Mouse (Mus musculus): ENCODE measurements around the gene Ryr1. TPM values are rescaled to one million over a fixed set of nuclear protein-coding genes. Genes with fewer than 3 reads are reported as not detected.

Ryr1 gene
- polyA plus RNA-seq, 1 experiment from 2014 or later, result 8.5 TPM

DNA sequence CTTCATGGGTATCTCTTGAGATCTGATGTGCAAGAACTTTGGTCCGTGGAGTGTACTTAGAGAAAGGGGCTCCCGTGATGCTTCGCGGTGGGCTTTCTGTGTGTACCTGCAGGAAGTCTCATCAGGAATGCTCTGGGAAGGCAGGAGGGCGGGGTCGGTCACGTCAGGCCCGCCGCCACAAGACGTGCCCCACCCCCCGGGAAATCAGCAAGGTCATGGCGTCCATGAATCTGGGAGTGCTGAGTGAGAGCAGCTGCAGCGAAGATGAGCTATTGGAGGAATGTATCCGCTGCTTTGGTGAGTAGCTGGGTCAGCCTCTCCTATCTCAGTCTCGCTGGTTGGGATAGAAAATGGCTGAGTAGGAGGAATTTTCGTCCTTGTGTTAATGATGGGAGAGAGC is 12.4 kb upstream of the Ryr1 start:
- Histone ChIP-seq H3K4me3 (replicated peaks) (no peak overlapping the region), H3K9ac (replicated peaks) (no peak overlapping the region), H3K36me3 (no peaks in the 10 kb centered on the region), H3K4me1 (replicated peaks) (peaks cover 12% of the 10 kb centered on the region), H3K9me3 (no peaks in the 10 kb centered on the region), H3K27ac (no peak overlapping the region), H3K4me2 (replicated peaks) (no peak overlapping the region), H3K27me3 (peaks cover 20% of the 10 kb centered on the region)
- WGBS, result 46% methylated on average over 16 of the region's 16 CpGs
- ATAC-seq, result no peak

DNA sequence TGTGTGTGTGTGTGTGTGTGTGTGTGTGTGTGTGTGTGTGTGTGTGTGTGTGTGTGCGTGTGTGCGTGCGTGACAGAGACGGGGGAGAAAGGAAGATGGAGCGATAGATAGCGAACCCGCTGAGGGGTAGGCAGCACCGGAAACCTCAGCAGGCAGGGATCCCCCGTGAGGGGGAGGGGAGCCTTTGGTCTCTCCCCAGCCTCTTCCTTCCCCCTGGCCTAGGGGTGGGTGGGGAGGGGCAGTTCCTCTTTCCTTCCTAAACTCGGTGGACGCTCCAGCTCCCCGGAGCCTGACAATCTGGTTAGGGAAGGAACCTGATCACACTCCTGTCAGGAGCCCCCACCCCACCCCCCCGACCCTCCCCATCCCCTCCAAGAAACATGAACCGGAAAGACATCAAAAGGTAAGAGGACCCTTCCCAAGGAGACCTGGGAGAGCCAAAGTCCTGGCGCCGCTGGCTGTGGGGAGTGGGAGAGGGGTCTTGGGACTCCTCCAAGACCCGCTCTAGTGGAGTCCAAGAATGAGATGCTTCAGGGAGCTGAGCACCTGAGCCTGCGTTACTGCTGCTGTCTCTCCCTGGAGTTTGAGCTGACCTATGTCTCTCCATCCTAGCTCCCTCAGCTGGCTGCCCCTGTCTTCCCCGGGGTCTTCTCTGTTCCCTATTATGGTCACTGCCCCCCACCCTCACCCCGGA is 9.9 kb upstream of the Ryr1 start, which contains the start of gene Rasgrp4:
TSS of gene Rasgrp4 (plus strand) at position 159 of the 694 bp plus-strand sequence.
- peak; percentile 50 for ATAC-seq
- H3K9ac ChIP-seq (replicated peaks), result peak within 1 kb of the TSS; percentile 19; the same call in 1 of the 2 replicates
- 3% methylated on average over 14 of the region's 20 CpGs for WGBS

DNA sequence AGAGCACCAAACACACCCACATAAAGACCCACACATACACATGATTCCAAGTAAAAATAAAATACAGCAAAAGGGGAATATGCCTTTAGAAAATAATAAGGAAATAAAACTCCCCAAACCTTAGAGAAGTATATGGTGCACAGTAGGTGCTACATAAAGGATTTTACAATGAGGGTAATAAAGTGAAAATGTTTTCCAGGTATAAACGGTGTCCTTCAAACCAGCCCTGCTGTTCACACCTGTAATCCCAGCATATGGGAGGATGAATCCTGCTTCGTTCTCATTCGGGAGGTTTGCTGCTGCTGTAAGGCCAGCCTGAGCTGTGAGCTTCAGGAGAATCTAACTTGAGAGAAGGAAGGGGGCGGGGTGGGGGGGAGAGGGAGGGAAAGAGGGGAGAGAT is 9.3 kb upstream of the Ryr1 start:
- H3K27ac ChIP-seq, result no peak overlapping the region
- H3K4me2 ChIP-seq (replicated peaks), result peak overlapping the region; percentile 51
- WGBS, result 4% methylated on average over 4 of the region's 4 CpGs
- H3K4me1 ChIP-seq (replicated peaks), result peaks cover 12% of the 10 kb centered on the region
- H3K36me3 ChIP-seq, result no peaks in the 10 kb centered on the region
- peak overlapping the region; percentile 25; the same call in 1 of the 2 replicates for H3K4me3 ChIP-seq (replicated peaks)
- H3K9ac ChIP-seq (replicated peaks), result peak overlapping the region; percentile 19; the same call in 1 of the 2 replicates
- no peak for ATAC-seq
- H3K9me3 ChIP-seq, result no peaks in the 10 kb centered on the region
- peaks cover 20% of the 10 kb centered on the region for H3K27me3 ChIP-seq

More for the DNA sequence above, 9.9 kb upstream of the Ryr1 start, which contains the start of gene Rasgrp4:
- no peaks in the 10 kb centered on the region for H3K36me3 ChIP-seq
- H3K4me1 ChIP-seq (replicated peaks), result peaks cover 12% of the 10 kb centered on the region
- peak within 1 kb of the TSS; percentile 51 for H3K4me2 ChIP-seq (replicated peaks)
- H3K27ac ChIP-seq, result no peak within 1 kb of the TSS
- peak within 1 kb of the TSS; percentile 25 for H3K4me3 ChIP-seq (replicated peaks)
- H3K27me3 ChIP-seq, result peaks cover 20% of the 10 kb centered on the region
- no peaks in the 10 kb centered on the region for H3K9me3 ChIP-seq

DNA sequence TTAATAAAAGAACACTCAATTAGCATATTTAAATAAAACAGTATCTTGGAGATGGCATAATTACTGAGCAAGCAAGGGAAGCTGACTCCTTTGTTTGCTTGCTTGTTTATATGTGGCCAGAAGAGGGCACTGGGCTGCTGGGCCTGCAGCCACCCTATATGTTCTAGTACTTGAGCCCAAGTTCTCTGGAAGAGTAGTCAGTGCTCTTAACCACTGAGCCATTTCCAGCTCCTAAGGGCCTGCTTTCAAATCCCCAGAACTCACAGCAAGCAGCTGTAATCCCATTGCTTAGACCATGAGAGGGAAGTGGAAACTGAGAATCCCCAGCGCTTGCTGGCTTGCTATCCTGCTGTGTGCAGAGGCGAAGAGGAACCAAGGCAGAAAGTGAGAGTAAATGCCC is 3.7 kb upstream of the Ryr1 start:
- H3K9ac ChIP-seq (replicated peaks), result no peak overlapping the region
- H3K4me1 ChIP-seq (replicated peaks), result peaks cover 9% of the 10 kb centered on the region
- H3K36me3 ChIP-seq, result no peaks in the 10 kb centered on the region
- no peak overlapping the region for H3K27ac ChIP-seq
- H3K4me2 ChIP-seq (replicated peaks), result no peak overlapping the region
- peaks cover 19% of the 10 kb centered on the region for H3K27me3 ChIP-seq
- no peaks in the 10 kb centered on the region for H3K9me3 ChIP-seq
- ATAC-seq, result no peak
- H3K4me3 ChIP-seq (replicated peaks), result no peak overlapping the region
- 39% methylated on average over 2 of the region's 2 CpGs for WGBS

DNA sequence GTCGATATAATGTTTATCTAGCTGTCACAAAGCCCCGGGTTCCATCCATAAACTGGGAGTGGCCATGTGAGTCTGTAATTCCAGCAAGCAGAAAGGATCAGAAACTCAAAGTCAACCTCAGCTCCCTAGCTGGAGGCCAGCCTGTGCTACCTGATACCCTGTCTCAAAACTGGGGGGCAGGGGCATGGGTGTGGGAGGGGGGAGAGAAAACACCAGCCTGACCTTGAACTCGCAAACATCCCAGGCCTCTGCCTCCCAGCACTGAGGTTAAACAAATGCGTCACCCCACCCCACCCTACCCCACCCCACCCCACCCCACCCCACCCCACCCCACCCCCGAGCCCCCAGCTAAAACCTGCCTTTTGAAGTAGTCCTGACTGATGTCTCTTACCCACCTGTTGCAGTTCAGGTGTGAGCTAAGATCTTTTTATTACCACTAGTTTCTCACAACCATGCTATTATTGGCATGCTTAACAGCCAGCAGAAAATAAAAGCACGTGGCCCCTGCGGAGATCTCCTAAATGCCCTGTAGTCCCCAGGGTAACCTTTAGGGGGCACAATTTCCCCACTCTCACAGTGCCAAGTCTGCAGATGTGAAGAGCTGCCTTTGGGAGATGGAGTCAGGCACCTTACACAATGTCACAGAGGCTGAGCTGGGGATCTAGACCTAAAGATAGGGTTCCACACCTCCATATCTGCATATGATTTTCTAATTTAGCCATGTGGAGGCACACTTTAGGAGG is 1.4 kb upstream of the Ryr1 start:
- Histone ChIP-seq H3K27ac (no peak overlapping the region), H3K4me2 (replicated peaks) (no peak overlapping the region), H3K9ac (replicated peaks) (no peak overlapping the region), H3K9me3 (no peaks in the 10 kb centered on the region), H3K4me1 (replicated peaks) (peaks cover 9% of the 10 kb centered on the region), H3K27me3 (peaks cover 19% of the 10 kb centered on the region), H3K36me3 (no peaks in the 10 kb centered on the region), H3K4me3 (replicated peaks) (no peak overlapping the region)
- WGBS, result 32% methylated on average over 7 of the region's 7 CpGs
- ATAC-seq, result no peak

DNA sequence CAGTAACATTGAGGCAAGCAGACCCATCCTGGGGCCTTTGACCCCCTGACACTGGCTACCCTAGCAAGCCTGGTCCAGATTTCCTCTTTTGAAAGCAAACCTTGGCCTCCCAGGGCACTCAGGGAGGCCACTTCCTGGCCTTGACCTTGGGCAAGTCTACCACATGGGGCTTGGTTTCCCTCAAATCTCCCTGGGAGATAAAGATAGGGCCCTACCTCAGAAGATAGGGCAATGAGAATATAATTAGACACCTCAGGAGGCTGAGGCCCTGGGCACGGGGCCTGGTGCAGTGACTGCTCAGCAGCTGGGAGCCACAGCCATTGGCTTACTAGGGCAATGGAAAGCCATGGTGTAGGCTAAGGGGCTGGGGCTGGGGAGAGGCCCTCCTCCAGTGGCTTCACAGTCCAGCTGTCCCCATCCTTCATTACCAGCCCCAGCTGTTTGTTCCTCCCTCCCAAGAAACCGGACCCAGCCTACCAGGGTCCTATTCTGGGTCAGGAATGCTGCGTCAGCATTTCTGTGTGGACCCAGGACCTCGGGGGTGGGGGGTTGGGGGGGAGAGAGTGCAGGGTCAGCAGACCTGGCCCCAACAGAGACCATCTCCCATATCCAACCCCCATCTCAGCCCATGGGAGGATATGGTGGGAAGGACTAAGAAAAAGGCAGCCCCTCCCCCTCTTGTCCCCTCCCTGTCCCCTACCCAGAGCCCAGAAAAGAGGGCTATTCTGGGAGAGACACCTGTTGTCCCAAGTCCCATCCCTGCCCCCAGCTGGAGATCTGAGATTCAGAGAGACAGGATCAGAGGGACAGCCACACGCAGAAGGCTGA is 1.2 kb downstream of the Ryr1 start:
- no peak overlapping the region for H3K4me3 ChIP-seq (replicated peaks)
- H3K9ac ChIP-seq (replicated peaks), result no peak overlapping the region

DNA sequence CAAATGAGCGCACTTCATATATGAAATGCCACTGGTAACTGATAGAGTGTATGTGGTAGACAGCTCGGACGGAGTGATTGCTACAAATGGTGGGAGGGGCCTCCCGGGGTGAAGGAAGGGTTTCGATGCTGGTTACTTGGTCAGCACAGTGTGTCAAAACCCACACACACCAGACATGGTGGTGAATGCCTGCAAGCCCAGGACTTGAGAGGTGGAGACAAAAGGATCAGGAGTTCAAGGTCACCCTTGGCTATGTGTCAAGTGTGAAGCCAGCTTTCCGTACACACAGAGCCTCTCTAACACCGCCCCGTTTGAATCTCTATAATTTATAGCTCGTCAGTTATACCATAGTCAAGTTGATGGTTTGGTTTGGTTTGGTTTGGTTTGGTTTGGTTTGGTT is 2.2 kb downstream of the Ryr1 start:
- H3K9me3 ChIP-seq, result no peaks in the 10 kb centered on the region
- peaks cover 9% of the 10 kb centered on the region for H3K4me1 ChIP-seq (replicated peaks)
- no peak overlapping the region for H3K4me2 ChIP-seq (replicated peaks)
- WGBS, result 92% methylated on average over 9 of the region's 9 CpGs
- H3K9ac ChIP-seq (replicated peaks), result no peak overlapping the region
- peaks cover 19% of the 10 kb centered on the region for H3K27me3 ChIP-seq
- no peaks in the 10 kb centered on the region for H3K36me3 ChIP-seq
- ATAC-seq, result no peak
- H3K4me3 ChIP-seq (replicated peaks), result no peak overlapping the region
- H3K27ac ChIP-seq, result no peak overlapping the region

More for the DNA sequence above, 1.2 kb downstream of the Ryr1 start:
- no peak overlapping the region for H3K27ac ChIP-seq
- H3K4me1 ChIP-seq (replicated peaks), result peaks cover 9% of the 10 kb centered on the region
- no peaks in the 10 kb centered on the region for H3K9me3 ChIP-seq
- H3K27me3 ChIP-seq, result peaks cover 19% of the 10 kb centered on the region
- no peaks in the 10 kb centered on the region for H3K36me3 ChIP-seq
- no peak overlapping the region for H3K4me2 ChIP-seq (replicated peaks)
- 59% methylated on average over 5 of the region's 5 CpGs for WGBS
- no peak for ATAC-seq

DNA sequence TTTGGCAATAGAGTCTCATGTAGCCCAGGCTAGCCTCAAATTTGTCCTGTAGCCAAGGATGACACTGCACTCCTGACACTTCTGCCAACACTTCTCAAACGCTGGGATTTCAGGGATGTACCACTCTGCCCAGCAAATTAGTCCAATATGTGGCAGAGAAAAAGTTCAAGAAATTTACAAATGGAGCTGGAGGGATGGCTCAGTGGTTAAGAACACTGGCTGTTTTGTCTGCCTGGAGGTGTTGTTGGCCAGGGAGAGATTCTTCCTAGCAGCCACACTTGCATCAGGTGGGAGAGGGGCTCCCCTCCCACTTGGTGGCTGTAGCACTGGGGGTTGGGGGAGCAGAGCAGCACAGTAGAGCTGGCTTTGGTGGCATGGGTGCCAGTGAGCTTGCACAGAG is 5.5 kb downstream of the Ryr1 start:
- no peak for ATAC-seq
- WGBS, result 82% methylated on average over 1 of the region's 1 CpGs
- no peaks in the 10 kb centered on the region for H3K36me3 ChIP-seq

DNA sequence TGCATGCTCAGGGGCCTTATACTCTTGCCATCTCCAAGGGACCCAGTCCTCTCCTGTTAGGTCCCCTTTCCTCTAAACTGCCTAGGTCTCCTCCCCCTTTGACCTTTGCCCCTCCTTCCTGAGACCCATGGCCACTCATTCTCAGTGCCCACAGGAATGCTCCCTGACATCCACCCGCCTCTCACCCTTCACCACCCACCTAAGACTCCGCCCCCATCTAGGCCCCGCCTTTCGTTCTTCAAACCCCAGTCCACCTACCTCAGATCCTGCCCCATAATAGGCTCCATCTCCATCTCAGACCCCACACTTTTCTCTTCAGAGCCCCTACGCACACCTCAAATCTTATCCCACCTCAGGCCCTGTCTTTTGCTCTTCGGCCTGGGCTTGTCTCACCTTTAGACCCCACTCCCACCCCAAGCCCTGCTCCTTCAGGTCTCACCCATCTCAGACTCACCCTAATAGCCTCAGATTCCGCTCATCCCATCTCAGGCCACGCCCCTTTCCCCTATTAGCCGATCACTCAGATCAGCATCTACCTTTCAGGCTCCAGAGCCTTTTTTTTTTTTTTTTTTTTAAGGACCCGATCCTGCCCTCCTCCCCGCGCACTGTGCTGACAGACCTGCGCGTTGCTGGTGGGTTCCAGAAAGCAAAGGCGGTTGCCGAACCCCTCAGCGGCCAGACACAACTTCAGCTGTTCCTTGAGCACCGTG is 6.7 kb downstream of the Ryr1 start:
- no peak overlapping the region for H3K4me2 ChIP-seq (replicated peaks)
- no peaks in the 10 kb centered on the region for H3K36me3 ChIP-seq
- H3K9me3 ChIP-seq, result no peaks in the 10 kb centered on the region
- H3K9ac ChIP-seq (replicated peaks), result no peak overlapping the region
- H3K27ac ChIP-seq, result no peak overlapping the region
- H3K4me1 ChIP-seq (replicated peaks), result no peaks in the 10 kb centered on the region
- no peaks in the 10 kb centered on the region for H3K27me3 ChIP-seq
- ATAC-seq, result no peak
- 12% methylated on average over 18 of the region's 18 CpGs for WGBS
- no peak overlapping the region for H3K4me3 ChIP-seq (replicated peaks)

More for the DNA sequence above, 5.5 kb downstream of the Ryr1 start:
- H3K4me1 ChIP-seq (replicated peaks), result peaks cover 1% of the 10 kb centered on the region
- peaks cover 8% of the 10 kb centered on the region for H3K27me3 ChIP-seq
- H3K9ac ChIP-seq (replicated peaks), result no peak overlapping the region
- no peaks in the 10 kb centered on the region for H3K9me3 ChIP-seq
- H3K4me3 ChIP-seq (replicated peaks), result no peak overlapping the region
- H3K4me2 ChIP-seq (replicated peaks), result no peak overlapping the region
- no peak overlapping the region for H3K27ac ChIP-seq

DNA sequence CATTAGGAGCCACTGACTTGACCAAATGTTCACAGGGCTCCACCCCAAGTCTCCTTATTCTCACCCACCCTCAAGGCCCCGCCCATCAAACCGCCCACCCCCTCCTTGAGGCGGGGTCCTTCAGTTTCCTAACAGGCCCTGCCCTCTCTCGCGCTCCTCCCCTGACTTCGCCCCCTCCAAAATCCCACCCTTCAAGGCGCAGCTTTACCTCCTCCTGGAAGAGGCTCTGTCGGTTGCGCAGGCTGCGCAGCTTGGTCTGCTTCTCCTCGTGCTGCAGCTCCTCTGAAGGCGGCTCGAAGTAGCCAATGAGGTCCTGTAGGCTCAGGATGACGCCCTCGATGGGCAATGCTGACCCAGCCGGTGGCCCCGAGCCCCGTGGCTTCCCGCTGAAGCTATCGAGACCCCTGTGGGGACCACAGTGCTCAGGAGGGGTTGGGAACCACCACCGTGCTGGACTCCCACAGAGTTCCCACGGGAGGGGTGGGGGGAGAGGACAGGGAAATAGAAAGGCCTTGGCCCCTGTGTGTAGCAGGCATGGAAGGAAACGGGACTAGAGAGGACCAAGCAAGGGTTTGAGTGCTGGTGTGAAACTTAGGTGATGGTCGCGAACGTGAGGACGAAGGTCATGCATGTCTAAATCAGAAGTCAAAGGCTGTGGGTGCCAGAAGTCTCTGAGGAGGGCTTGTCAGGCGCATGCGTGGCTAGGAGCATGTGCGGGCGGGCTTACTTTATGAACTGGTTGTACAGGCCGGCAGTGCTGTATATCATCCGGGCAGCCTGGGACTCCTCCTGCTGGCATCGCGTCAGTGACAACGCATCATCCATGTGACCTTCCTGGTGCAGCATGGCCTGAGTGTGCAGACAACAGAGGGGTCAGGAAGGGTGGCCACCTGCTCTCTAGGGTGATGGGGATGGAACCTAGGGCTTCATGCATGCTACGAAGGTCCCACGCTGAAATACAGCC is 15.7 kb downstream of the Ryr1 start:
- 32% methylated on average over 38 of the region's 38 CpGs for WGBS
- no peak for ATAC-seq
- Histone ChIP-seq H3K9ac (replicated peaks) (no peak overlapping the region; the same call in 1 of the 2 replicates), H3K36me3 (no peaks in the 10 kb centered on the region), H3K9me3 (no peaks in the 10 kb centered on the region), H3K4me1 (replicated peaks) (peaks cover 7% of the 10 kb centered on the region), H3K27ac (no peak overlapping the region), H3K27me3 (peaks cover 5% of the 10 kb centered on the region; the same call in 1 of the 2 replicates), H3K4me2 (replicated peaks) (peak overlapping the region; percentile 41), H3K4me3 (replicated peaks) (0 out of 2 replicates have a peak overlapping the region, but pooled peaks have one; percentile 9)

Data from midbrain, embryonic 13.5 days (tissue).